Mouse (Mus musculus) ES-Bruce4 (cell line): ENCODE data around the gene Gm17617. TPM values are rescaled to one million over a fixed set of nuclear protein-coding genes. Genes with fewer than 3 reads are reported as not detected.
A peak's percentile ranks its signal among the peaks of the same experiment; 100 is the strongest.

ENCODE experiments used
- H3K27ac ChIP-seq: 2 replicates; pipeline ENCODE4 v1.5.1; 2012; ENCODE audit warnings: low read length, inconsistent platforms; ENCODE audit not compliant: insufficient read depth
- H3K27me3 ChIP-seq: 2 replicates; pipeline ENCODE4 v1.6.1; 2012; ENCODE audit warnings: mild to moderate bottlenecking, low read length, inconsistent platforms; ENCODE audit not compliant: control insufficient read depth, poor library complexity, insufficient read depth, severe bottlenecking
- H3K36me3 ChIP-seq: 2 replicates; pipeline ENCODE4 v1.6.1; 2012; ENCODE audit warnings: inconsistent platforms, mild to moderate bottlenecking, low read length, moderate library complexity; ENCODE audit not compliant: control insufficient read depth, poor library complexity, insufficient read depth, severe bottlenecking
- H3K4me1 ChIP-seq: one replicate; pipeline ENCODE4 v1.8.1; 2011; ENCODE audit warnings: low read length; ENCODE audit not compliant: control insufficient read depth, insufficient read depth
- H3K4me3 ChIP-seq: 2 replicates; pipeline ENCODE4 v1.5.1; 2011; ENCODE audit warnings: low read depth, mild to moderate bottlenecking, low read length
- H3K9ac ChIP-seq: 2 replicates; pipeline ENCODE4 v1.6.1; 2012; ENCODE audit warnings: low read depth, mild to moderate bottlenecking, inconsistent platforms; ENCODE audit not compliant: poor library complexity, severe bottlenecking
- H3K9me3 ChIP-seq: replicated peaks from 2 replicates; pipeline ENCODE4 v1.6.1; 2012; ENCODE audit warnings: mild to moderate bottlenecking, low read length, inconsistent platforms; ENCODE audit not compliant: control insufficient read depth, poor library complexity, insufficient read depth, severe bottlenecking
- CTCF ChIP-seq: IDR thresholded peaks from one replicate; pipeline ENCODE4 v1.8.1; 2011; ENCODE audit warnings: low read depth, low read length
- EP300 ChIP-seq: IDR thresholded peaks from 2 replicates; pipeline ENCODE4 v1.6.1; 2011; ENCODE audit warnings: low read depth, low read length; ENCODE audit not compliant: insufficient read depth
- POLR2A ChIP-seq: IDR thresholded peaks from one replicate; pipeline ENCODE4 v1.8.1; 2011; ENCODE audit warnings: low read length; ENCODE audit not compliant: insufficient read depth
- polyA plus RNA-seq: library from polyadenylated mRNA; stranded (reverse); fragments of >200 nt; gene quantifications from 2 replicates; pipeline ENCODE4 v1.2.4, GENCODE M21; 2011; ENCODE audit warnings: low read depth; ENCODE audit not compliant: missing spikeins, insufficient read depth, insufficient read length

The Gm17617 gene
- polyA plus RNA-seq, 1 experiment, result not detected

- H3K27me3 ChIP-seq, result no peaks in the 10 kb centered on the region
- no peak overlapping the region for H3K9ac ChIP-seq
- H3K36me3 ChIP-seq, result peaks cover 11% of the 10 kb centered on the region
- no peaks in the 10 kb centered on the region for H3K9me3 ChIP-seq
- H3K4me1 ChIP-seq, result no peaks in the 10 kb centered on the region
- H3K4me3 ChIP-seq, result no peak overlapping the region
- H3K27ac ChIP-seq, result no peak overlapping the region
- TF ChIP-seq CTCF (no peak), POLR2A (no peak), EP300 (no peak)
Measured at GRCm38 (mm10) chr13:55107116-55107515, 26.2 kb downstream of the Gm17617 start.

GRCm38 (mm10) chr13:55105953-55106691, 27.2 kb downstream of the Gm17617 start:
- Histone ChIP-seq H3K36me3 (peaks cover 11% of the 10 kb centered on the region), H3K9me3 (peaks cover 3% of the 10 kb centered on the region; the same call in 1 of the 2 replicates), H3K9ac (peak overlapping the region; percentile 58), H3K4me3 (peak overlapping the region; percentile 96), H3K4me1 (no peaks in the 10 kb centered on the region), H3K27me3 (no peaks in the 10 kb centered on the region), H3K27ac (no peak overlapping the region)
- TF ChIP-seq POLR2A (no peak), CTCF (no peak), EP300 (no peak)

- H3K9ac ChIP-seq, result peak within 1 kb of the TSS; percentile 58
- peaks cover 11% of the 10 kb centered on the region for H3K36me3 ChIP-seq
- H3K4me1 ChIP-seq, result no peaks in the 10 kb centered on the region
- H3K27me3 ChIP-seq, result no peaks in the 10 kb centered on the region
- peak within 1 kb of the TSS; percentile 96 for H3K4me3 ChIP-seq
- TF ChIP-seq POLR2A (peak; percentile 95), CTCF (no peak)
- H3K9me3 ChIP-seq, result peaks cover 3% of the 10 kb centered on the region; the same call in 1 of the 2 replicates
- H3K27ac ChIP-seq, result 0 out of 2 replicates have a peak within 1 kb of the TSS, but pooled peaks have one; percentile 14
Measured at GRCm38 (mm10) chr13:55105045-55105952, 28.0 kb downstream of the Gm17617 start, which contains the start of gene Zfp346. Gene Zfp346, plus strand, starts transcription at chr13:55105311.

GRCm38 (mm10) chr13:55103351-55103750, 30.0 kb downstream of the Gm17617 start:
- no peaks in the 10 kb centered on the region for H3K4me1 ChIP-seq
- TF ChIP-seq CTCF (no peak), EP300 (no peak), POLR2A (no peak)
- H3K9ac ChIP-seq, result no peak overlapping the region
- H3K36me3 ChIP-seq, result peaks cover 11% of the 10 kb centered on the region
- H3K27ac ChIP-seq, result no peak overlapping the region
- H3K4me3 ChIP-seq, result no peak overlapping the region
- H3K9me3 ChIP-seq, result peaks cover 3% of the 10 kb centered on the region; the same call in 1 of the 2 replicates
- no peaks in the 10 kb centered on the region for H3K27me3 ChIP-seq

- H3K9ac ChIP-seq, result no peak overlapping the region
- TF ChIP-seq EP300 (no peak), POLR2A (no peak), CTCF (no peak)
- H3K27me3 ChIP-seq, result no peaks in the 10 kb centered on the region
- H3K27ac ChIP-seq, result no peak overlapping the region; the same call in 1 of the 2 replicates
- no peaks in the 10 kb centered on the region for H3K4me1 ChIP-seq
- H3K4me3 ChIP-seq, result no peak overlapping the region
- peaks cover 3% of the 10 kb centered on the region; the same call in 1 of the 2 replicates for H3K9me3 ChIP-seq
- H3K36me3 ChIP-seq, result peaks cover 4% of the 10 kb centered on the region
Measured at GRCm38 (mm10) chr13:55102366-55102765, 31.0 kb downstream of the Gm17617 start.

- Histone ChIP-seq H3K27ac (no peak overlapping the region), H3K27me3 (no peaks in the 10 kb centered on the region), H3K9ac (no peak overlapping the region), H3K9me3 (peaks cover 3% of the 10 kb centered on the region; the same call in 1 of the 2 replicates), H3K36me3 (no peaks in the 10 kb centered on the region), H3K4me1 (no peaks in the 10 kb centered on the region), H3K4me3 (no peak overlapping the region)
- TF ChIP-seq POLR2A, result no peak
- no peak for TF ChIP-seq EP300
- TF ChIP-seq CTCF, result no peak
Measured at GRCm38 (mm10) chr13:55101627-55102026, 31.7 kb downstream of the Gm17617 start.
